Mouse (Mus musculus): ENCODE results near the gene Fcer1g.
A peak's percentile ranks its signal among the peaks of the same experiment; 100 is the strongest.

Fcer1g gene

DNA sequence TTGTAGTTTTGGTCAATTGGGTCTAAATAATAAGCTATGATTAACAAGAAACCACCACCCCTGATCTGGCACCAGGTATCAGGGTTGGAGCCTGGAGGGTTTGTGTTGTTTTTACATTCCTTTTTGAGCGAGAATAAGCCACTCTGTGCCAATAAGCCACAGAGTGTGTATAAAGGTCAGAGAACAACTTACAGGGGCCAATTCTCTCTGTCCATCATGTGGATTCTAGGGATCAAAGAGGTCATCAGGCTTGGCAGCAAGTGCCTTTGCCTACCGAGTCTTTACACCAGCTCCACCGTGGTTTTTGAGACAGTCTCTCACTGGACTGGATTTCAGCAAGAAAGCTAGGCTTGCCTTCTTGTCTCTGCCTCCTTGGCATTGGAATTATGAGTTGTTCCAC lies 21.3 kb downstream of the Fcer1g start:
- DNase-seq = no peak

DNA sequence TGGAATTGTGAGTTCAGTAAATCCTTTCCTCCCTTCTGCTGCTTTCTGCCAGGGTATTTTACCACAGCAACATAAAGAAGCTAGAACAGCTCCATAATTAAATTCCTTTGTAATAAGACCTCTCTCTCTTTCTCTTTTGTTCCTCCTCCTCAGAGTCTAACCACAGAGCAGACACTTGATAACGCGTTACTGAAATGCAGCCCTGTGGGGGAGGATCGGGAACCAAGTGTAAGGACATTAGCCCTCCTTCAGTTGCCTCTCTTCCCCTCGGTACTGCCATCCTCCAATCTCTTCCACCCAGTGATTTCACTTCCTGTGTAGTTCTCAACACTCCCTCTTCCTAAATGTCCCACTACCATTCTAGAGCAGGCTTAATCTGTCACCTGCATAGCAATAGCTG lies 24.8 kb downstream of the Fcer1g start:
- no peak for DNase-seq

DNA sequence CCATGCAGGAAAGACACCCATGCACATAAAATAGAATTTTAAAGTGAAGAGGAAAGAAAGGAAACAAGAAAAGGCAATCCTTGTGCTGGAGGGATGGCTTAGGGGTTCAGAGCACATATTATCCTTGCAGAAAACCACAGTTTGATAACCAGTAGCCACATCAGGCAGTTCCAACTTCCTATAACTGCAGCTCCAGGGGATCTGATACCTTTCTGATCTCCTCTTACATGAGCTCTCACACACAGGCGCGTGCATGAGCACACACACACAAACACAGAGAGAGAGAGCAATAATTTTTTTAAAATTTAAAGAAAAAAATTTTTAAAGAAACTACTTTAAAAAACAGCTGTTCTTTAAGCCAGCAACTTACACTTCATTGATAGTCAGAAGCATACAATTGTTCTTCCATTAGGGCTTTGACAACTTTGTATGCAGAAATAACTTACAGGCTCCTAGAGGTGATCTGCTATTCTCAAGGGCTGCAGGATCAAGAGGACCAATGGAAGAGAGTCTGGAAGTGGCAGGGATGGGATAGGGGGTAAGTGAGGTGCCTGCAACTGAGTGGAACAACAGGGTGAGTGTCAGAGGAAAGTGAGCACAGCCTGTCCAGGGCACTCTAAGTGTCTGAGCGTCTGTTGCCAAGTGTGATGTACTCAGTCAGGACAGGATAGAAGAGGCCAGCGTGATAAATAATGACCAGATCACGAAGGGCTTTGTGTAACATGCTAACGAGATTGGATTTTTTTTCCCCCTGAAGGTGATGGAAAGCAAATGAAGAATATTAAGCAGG lies 28.3 kb downstream of the Fcer1g start:
- no peak for DNase-seq

DNA sequence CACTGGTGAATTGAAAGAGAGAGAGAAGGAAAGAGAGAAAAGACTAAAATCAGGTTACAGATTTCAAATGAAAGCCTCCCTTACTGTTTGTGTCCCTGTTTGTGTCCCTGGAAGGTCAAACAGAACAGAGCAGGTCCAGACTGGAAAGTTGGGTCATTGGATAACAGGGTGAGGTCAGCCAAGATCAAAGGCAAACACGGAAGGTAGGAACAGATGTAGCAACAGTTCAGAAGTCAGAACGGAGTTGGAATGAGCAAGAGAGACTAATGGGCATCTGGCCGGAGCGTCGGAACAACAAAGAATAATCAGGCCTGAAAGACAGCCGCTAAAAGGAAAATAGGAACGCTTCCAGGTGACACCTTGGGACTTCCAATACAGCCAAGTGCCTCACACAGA lies 29.9 kb downstream of the Fcer1g start:
- no peak for DNase-seq

DNA sequence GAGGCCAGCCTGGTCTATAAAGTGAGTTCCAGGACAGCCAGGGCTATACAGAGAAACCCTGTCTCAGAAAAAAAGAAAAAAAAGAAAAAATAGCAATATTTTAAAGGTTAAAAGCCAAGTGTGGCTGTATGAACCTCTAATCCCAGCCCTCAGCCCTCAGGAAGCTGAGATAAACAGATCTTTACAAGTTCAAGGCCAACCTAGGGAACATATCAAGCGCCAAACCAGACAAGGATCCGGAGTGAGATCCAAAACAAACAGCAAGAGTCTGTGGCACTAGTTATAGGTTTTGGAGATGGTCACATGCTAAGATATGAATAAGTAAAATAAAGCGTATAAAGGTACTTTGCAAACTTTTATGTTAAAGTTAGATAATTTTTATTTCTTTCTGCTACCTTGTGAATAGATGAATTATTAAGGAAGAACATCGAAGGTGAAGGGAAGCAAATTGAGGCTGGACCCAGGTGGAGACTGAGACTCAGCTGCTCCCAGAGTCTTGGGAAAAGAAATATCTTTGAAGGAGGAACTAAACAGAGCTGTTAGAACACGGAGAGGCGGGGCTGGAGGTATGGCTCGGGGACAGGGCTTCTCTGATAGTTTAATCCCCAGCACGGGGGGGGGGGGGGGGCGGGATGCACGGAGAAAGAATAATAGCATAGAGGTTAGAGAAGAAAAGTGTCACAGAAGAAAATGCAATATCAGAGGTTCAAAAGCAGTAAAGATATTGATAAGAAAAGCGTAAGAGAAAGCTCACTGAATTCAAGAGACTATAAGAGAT lies 30.5 kb downstream of the Fcer1g start:
- no peak for DNase-seq

DNA sequence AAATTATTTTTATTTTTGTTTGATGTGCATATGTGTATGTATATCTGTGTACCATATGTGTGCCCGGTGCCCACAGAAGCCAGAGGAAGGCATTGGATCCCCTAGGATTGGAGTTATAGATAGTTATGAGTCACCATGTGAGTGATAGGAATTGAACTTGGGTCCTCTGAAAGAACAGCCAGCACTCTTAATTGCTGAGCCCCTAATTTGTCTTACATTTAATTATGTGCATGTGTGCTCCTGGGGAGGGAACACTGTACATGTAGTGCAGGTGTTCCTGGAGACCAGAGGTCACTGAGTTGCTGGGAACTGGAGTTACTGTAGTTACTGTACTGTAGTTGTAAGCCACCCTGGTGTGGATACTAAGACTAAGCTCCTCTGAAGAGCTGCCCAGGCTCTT lies 33.4 kb downstream of the Fcer1g start:
- no peak for DNase-seq

DNA sequence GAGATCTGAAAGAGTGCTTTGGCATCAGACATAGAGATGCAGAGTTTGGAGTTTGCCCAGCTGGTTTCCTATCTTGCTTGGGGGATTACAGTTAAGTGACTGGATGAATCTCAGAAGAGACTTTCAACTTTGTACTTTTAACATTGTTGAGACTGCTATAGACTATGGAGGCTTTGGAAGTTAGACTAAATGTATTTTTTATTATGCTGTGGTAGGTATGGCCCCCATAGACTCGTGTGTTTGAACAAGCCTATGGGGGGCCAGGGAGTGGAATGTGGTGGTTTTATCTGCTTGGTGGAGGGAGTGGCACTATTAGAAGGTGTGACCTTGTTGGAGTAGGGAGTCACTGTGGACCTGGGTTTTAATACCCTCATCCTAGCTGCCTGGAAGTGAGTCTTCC lies 34.6 kb downstream of the Fcer1g start:
- DNase-seq = no peak

DNA sequence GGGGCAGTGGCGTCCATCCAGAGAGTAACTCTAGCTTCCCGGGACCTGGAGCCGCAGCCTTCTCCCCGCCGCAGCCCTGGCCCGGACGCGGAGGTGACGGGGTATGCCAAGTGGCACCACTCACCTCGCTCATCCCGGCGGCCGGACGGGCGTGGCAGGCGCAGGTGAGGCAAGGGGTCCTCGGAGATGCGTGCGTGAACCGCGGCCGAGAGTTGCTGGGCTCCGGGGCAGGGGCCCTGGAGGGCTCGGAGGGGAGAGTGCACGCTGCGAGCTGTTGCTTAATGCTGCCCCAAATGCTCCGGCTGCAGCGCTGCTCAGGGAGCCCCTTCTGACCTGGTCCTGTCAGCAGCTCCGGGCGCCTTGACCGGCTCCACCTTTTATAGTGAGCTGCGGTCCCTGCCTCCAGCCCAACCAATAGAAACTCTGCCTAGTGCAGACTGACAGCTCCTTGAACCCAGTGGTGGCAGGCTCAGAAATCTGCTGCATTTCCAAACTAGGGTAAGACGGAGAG lies 38.2 kb downstream of the Fcer1g start, which contains the start of gene Pcp4l1:
TSS of gene Pcp4l1 (minus strand) at position 382 of the 511 bp plus-strand sequence.
- peak; percentile 21 for DNase-seq

DNA sequence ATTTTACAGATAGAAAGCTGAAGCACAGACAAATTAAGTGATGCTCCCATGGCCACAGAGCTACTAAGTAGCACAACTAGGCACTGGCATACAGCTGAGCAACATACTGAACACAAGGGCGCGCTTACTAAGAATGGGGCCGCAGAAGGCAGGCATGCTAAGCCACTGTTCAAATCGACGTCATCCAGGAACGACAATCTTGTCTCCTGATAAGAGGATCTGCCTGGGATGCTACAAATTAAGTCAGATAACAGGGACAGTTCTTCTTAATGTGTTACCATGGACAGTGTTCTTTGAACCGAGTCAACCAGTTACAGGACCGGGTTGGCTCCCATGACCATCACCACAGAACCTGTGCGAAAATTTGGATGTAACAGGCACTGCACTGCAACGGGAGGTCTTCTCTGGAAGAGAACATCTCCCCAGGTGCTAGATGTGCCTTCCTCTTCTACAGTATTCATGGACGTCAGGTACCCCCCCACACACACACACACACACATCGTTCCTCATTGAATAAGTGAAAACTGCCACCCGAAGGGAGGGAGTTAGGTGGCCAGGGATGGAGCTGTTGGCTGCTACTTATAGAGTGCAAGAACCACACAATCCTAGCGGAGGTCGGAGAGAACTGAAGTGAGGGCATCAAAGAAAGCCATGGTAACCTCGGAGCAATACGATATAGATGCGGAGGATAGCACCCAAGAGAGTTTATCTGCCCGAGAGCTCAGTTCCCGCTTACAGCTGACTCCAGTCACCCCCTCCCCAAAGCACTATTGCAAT lies 38.9 kb downstream of the Fcer1g start:
- no peak for DNase-seq

DNA sequence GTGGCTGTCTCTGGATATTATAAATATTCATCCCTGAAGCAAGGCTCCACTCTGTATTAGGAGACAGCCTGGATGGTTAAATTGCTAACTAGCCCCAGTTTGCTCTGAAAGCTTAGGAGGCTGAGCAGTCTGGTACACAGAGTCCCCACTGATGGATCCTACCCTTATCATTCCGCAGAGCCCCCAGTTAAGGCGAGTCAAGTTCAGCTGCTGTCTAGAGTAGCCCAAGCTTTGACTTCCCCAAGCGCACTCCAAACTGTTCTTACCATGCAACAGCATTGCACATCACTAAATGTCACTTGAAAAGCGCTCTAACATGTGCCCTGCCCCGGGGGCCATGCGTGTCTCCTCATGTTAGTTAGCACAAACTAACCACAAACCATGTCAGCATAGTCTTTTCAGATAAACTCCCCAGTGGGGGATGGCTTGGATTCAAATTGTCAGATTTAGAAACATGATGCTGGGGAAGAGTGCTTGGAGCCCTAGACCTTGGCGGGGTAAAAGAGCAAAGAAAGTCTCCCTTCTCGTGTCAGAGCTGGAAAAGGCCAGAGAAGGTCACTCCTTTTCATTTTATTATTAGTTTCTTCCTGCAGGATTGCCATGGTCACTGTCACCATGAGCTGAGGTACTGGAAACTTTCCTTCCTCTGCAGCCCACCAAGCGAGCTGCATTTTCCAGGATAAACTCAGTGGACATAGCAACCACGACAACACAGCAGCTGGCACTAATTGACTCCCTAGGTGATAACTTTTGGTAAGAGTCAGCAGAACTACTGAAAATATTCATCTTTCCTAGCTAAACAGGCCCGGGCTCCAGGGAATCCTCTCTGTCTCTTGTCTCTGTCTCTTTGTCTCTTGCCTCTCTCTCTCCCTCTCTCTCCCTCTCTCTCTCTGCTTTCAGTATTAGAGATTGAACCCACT lies 40.0 kb downstream of the Fcer1g start:
- DNase-seq = no peak

DNA sequence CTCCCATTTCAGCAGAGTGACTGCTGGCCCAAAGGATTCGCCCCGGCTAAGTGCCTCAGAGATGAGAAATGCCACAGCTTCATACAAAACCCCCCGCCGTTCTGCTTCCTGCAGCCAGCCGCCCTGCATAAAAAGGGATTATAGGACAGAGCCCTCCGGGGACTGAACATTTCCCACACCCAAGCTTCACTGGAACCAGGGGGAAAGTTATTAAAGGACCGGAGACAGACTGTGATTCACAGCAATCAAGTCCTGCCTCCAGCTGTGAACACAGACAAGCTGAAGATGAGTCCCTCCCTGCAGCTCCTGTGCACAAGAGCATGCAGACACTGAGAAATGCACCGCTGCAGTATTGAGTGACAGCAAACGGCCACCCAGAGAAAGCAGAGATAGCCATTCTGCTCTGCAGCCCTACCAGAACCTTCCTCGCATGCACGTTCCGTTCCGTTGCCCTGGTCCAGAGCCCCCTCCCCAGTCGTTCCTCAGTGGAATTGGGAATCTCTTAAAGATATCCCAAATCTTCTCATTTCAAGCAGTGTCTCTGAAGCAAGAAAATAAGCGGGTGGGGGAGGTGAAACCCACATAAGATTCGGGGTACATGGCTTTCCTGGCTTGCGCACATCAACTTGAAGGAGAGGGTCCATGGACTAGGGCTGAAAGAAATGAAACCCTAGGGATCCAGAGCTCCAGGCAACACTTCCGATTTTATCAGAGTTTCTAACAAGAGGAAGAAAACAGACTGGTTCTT lies 40.9 kb downstream of the Fcer1g start:
- no peak for DNase-seq

DNA sequence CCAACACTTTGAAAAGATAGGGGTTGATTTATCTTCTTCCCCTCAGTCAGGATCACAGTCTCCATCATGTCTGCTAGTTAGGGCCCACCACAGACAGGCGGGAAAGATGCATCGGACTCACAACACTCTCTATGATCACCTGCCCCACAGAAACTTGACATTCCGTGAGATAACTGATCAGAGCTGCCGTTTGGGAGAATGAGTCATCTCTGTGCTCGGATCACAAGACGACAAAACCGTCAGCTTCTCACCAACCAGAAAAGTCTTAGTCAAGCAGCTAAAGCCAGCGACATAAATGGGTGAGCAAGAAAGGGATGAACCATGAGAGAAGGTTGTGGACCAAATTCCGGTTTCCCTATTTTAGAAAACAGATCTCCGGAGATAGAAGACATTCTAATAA lies 41.9 kb downstream of the Fcer1g start:
- DNase-seq = no peak

DNA sequence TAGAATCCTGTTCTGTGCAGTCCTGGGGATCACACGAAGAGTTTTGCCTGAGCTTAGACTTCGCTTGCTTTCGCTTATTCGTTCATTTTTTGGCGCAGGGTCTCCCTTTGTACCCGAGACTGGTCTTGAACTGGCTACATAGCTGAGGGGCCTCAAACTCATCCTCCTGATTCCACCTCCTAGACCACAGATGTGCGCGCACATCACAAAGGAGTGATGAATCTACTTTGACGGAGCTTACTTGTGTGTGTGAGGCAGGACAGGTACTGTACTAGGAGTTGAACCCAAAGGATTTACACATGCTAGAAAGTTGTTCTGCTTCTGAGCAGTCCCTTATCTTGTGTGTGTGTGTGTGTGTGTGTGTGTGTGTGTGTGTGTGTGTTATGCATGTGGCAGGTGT lies 43.3 kb downstream of the Fcer1g start:
- DNase-seq = no peak

DNA sequence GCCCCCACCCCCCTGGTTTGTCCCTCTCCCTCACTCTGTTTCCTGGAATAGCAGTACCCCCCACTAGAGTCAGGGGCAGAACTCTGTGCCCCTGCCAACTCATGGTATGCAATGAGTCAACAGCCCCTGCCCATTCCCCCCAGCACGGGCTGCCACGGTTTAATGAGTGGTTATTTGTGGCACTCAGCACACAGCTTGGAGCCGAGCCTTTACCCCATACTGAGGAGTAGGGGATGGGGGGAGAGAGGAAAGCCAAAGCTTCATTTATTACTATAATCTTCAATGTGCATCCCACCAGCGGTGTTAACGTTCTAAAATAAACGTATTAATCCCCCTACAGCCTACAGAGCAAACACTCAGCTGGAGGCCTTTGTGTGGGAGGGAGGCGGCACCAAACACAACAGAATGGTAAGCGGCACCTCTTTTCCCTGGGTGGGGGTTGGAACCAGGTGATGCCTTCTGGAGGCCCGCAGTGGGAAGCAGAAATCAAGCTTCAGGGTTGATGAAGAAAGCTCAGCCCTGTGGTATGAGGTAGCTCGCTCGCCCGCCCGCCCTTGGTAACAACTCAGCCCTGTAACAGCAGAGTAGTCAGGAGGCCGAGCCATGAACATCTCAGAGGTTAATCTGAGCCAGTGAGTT lies 44.6 kb downstream of the Fcer1g start:
- no peak for DNase-seq

DNA sequence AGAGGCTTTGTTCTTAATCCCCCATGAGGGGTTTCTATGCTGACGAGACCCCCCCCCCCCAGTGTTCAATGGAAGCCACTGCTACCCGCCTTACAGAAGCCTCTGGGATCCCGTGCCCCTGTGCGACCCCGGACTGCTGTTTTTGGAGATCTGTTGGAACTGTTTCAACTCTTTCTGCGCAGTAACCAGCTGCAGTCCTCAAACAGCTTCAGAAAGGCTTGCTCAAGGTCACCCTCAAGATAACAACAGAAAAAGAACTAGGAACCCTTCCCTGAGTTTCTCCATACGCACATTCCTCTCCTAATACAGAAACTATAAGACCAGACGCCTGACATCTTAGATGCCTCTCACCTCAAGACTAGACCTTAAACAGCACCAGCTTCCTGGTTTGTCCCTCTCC lies 45.1 kb downstream of the Fcer1g start:
- DNase-seq = no peak

DNA sequence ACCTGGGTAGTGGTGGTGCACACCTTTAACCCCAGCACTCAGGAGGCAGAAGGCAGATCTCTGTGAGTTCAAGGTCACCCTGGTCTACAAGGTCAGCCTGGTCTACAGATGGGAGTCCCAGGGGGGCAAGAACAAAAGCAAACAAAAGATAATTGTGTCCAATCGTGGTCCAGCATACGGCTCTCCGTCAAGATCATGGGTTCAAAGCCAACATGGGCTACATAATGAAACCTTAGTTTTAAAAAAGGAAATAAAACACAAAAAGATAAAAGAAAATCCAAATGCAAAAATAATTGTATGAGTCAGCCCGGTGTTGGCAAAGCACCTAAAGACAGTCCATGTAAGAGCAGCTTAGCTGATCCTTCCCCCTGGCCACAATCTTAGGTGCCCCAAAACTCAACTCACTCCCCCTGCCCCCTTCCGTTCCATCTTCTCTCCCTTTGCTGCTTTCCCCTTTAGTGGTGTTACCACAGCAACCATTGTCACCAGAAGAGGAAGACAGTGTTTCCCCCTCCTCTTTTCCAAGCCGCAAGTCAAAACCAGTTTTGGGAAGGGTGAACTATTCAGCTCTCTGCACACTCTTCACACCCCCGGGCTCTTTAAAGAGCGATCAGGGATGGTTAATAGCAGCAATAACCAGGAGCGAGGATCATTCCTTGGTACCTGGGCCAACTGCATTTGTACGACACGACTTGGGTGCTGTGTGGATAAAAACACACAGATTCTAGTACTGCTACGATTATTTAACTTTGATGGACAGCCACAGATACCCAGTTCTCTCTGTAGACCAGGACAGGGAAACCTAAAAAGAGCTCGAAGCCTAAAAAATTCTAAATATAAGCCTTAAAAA lies 46.1 kb downstream of the Fcer1g start:
- no peak for DNase-seq

DNA sequence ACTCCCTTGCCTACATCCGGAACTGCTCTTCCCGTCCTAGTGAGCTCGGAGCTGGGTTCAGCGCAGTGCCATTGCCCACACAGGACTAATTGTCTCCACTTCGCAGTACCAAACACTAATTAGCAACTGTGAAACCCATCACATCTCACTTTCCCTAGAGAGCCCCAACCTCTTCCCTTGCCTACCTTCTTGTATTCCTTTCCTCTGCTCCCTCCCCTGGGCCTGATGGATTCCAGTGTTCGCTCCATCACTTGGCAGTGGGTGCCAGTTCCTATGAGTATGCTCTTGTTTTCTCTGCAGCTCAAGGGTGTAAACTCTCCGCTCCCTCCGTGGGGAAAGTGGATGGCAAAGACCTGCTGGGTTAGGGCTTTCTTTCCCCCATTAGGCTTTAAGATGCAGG lies 48.5 kb downstream of the Fcer1g start:
- no peak for DNase-seq

DNA sequence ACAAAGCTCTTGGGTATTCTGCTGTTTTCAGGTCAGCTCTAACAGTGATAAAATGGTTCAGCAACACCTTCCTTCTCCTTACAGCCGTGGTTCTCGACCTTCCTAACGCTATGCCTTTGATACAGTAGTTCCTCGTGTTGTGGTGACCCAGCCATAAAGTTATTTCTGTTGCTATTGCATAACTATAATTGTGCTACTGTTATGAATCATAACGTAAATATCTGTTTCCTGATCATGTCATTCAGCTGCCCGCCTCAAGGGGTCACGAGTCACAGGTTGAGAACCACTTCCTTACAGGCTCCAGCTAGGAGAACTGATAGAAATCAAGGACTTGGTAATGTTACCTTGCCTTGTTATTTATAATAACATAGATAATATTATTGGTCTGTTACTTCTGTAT lies 49.9 kb downstream of the Fcer1g start:
- no peak for DNase-seq

DNA sequence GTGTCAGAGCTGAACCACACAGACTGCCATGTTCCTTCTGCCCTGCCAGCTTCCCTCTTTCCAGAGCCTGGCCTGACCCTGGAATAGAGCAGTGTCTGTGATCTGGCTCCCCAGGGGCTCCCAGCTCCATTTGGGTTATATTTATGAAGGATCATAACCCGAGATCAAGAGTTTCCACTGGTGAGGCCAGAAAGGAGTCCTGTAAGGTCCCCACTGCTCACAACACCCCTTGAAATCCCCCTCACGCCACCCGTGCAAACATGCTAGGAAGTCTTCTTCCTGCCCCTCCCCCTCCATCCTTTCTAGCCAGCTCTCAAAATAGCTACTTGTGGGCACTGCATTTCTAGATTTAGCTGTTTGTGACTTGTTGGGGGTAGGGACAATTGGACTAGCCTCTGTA lies 50.5 kb downstream of the Fcer1g start:
- no peak for DNase-seq

DNA sequence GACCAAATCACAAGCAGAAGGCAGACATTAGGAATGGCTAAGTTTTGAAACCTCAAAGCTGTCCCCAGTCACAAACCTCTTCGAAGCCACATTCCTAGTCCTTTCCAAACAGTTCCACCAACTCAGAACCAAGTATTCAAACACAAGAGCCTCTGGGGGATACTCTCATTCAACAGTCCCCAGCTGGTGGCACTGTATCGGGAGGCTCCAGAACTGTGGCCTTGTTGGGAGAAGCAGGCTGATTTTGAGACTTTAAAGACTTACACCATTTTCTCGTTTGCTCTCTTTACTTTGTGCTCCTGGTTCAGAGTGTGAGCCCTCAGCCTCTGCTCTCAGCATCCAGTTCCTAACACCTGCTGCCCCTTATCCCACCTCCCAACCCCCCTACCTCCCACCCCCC lies 51.1 kb downstream of the Fcer1g start:
- DNase-seq = no peak
